Mouse (Mus musculus) lung, postnatal 10 days (tissue): ENCODE measurements around the gene Hoxd8.

ENCODE experiments used
- DNase-seq: peaks from one replicate; pipeline ENCODE4 v3.0.0; 2021

Gene Hoxd8

DNA sequence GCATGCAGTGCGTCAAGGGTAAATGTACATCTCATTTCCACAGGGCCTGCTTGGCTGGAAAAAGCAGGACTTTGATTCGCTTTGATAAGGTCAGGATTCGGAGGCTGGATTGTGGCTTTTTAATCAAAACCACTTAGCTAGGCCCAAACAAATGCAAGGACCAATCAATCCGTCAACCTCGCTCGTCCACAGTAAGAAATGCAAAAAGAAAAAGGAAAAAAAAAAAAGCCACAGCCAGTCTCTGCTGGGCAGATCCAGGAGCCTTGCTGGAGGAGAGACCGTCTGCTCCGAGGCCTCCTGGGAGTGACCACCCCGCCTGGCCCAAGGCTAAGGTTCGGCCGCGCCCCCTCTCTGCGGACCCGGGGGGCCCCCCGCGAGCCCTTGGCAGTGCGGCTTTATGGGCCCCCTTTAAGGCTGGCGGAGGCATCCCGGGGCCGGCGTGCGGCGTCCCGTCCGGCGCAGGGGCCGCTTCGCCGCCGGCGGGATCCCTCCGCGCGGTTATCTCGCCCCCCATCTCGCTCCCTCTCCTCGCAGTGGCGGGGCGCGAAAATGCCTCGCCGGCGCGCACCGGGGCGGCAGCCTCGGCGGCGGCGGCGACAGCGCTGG, at the start of gene Hoxd8:
Gene Hoxd8 (plus strand): TSS at position 223 of the 606 bp plus-strand sequence.
- peak; percentile 35 for DNase-seq

- DNase-seq = no peak
Observed at GRCm38 (mm10) chr2:74654743-74655419, 49.5 kb upstream of the Hoxd8 start.

DNA sequence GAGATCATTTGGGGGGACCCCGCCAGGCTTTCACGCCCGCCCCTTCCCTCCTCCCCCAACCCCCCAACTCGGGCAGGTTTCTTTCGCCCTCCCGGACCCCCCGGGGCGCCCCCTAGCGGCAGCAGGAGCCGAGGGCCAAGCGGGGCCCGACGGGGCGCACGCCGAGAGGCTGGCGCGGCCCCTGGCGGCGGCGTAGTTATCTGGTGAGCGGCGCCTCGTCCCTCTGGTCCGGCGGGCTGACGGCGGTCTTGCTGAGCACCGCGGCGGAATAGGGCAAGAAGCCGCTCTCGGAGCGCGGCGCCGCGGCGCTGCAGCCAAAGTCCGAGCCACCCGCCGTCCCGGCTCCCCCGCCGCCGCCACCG, 49.0 kb upstream of the Hoxd8 start:
- DNase-seq = peak; percentile 34

DNA sequence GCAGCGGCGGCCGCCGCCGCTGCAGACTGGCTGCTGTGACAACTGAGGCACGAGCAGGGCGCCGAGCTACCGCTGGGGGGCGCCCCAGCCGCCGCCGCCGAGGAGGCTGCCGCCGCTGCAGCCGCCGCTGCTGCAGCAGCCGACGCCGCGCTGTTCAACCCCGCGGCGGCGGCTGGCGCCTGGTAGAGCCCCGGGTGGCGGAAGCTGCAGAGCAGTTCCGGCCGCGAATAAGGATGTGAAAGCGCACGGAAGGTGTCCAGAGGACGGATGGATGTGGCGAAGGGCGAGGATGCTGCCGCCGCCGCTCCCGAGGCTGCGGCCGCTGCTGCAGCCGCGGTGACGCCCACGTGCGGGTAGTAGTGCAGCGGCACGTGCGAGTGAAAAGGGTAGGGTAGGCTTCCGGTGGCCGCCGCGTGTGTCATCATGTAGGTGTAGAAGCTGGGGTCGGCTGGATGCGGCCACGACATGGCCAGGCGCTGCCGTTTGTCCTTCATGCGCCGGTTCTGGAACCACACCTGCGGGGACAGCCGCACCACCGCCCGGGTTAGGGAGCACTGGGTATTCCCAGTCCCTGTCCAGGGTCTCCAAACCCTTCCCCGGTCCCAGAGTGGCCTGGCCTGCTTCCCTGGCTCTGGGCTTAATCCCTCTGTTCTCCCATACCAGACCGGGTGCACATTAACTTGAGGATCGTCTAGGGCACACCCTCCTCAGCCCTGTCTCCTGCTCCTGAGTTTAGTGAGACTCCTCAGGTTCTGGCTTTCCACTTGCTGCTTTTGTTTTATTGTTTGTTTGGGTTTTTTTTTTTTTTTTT, 48.4 kb upstream of the Hoxd8 start:
- DNase-seq = no peak

- DNase-seq = no peak
Observed at GRCm38 (mm10) chr2:74656632-74657021, 47.8 kb upstream of the Hoxd8 start.

DNA sequence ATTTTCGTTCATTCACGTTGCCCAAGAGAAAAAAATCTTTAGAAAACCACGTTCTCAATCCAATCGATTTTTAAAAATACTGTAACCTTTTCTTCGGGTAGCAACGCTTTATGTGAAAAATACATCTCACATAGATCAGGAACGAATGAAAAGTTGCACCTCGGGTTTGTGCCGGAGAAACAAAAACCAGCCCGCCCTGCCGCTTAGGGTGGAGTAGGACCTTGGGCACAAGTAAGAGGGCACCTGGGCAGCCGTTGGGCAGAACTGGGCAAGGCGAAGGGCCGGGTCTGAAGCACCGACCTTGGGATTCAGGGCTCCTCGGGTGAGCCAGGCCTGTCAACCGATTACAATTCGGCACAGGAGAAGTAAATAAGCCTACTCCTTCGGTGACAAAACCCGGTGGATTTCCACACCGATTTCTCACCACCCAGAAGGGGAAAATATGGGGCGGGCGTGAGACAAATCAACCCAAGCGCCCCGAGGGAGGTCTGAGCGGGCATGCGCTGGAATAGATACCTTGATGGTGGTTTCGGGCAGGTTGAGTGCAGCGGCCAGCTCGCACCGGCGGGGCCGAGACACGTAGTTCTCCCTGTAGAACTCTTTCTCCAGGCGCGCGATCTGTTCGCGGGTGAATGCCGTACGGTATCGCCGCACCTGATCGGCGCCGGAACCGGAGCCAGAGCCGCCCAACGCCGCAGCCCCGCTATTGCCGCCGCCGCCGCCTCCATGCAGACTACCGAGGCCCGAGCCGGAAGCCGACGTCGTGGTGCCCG, 47.0 kb upstream of the Hoxd8 start:
- DNase-seq = no peak

- DNase-seq = no peak
Observed at GRCm38 (mm10) chr2:74658024-74658666, 46.3 kb upstream of the Hoxd8 start.

DNA sequence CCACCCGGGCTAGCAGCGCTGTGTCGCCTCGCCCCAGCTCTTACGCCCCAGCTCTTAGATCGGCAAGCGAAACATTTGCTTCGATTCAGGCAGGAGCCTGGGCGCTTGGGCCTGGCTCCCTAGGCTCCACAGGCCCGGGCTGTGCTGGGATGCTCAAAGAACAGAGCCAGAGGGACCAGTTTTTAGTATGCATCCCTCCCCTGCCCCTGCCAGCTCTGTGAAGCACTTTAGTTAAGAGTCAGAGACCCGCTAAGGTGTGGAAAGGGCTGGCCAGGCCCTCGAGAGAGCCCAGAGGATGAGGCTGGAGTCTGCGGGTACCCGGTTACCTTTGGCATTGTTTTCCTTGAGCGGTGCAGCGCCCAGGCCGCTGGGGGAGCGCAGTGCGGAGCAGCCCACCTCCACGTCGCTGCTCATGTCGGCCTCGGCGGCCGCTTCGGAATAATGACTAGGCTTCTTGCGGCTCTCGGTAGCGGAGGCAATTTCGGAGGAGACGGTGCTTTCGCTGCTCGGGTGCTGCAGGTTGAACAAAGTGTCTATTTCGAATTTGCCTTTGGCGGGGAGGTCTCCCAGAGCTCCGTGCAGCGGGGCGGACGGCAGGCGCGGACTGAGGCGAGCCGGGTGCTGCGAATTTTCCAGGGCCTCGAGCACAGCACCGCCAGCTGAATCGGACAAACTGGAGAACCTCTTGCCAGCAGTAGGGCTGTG, 45.6 kb upstream of the Hoxd8 start:
- no peak for DNase-seq

- no peak for DNase-seq
Observed at GRCm38 (mm10) chr2:74659507-74660005, 44.9 kb upstream of the Hoxd8 start, which contains the start of gene Evx2. Gene Evx2 (minus strand): TSS chr2:74659557.

GRCm38 (mm10) chr2:74660421-74661375, 43.7 kb upstream of the Hoxd8 start:
- no peak for DNase-seq

GRCm38 (mm10) chr2:74661685-74662084, 42.7 kb upstream of the Hoxd8 start:
- peak; percentile 62 for DNase-seq

GRCm38 (mm10) chr2:74663291-74663925, 41.0 kb upstream of the Hoxd8 start:
- peak; percentile 71 for DNase-seq

GRCm38 (mm10) chr2:74666411-74666810, 38.0 kb upstream of the Hoxd8 start:
- no peak for DNase-seq

DNA sequence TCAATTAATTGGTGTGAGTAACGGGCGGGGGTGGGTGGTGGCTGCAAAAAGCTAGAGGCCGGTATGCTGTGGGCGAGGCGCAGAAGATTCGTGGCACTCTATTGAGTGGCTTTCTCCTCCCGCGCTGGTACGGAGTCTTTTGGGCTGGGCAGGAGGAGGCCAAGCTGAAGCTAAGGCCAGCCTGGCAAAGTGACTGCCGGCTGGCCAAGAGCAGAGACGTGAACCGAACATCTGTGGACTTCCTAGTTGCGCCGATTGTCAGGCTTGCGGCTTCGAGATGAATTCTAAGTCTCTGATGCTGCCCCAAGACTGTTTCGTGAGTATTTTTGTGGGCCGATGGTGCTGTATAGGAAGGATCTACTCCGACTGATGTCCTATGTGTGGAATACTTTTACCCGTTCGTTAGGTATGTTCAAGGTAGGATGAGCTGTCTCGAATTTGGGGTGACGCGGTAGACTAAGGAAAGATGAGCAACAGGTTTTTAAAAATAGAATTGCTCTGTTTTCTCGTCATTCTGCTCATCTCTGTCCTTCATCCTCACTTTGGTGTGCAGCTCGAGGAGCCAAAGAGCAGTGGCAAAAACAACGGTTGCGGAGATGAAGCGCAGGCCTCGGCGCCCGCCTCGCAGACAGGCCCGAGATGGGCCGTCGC, 37.1 kb upstream of the Hoxd8 start:
- no peak for DNase-seq

- no peak for DNase-seq
Observed at GRCm38 (mm10) chr2:74667842-74668357, 36.5 kb upstream of the Hoxd8 start, which contains the start of gene Hoxd13. Gene Hoxd13 (plus strand): TSS chr2:74668310.

- no peak for DNase-seq
Observed at GRCm38 (mm10) chr2:74668370-74669229, 35.8 kb upstream of the Hoxd8 start.

DNA sequence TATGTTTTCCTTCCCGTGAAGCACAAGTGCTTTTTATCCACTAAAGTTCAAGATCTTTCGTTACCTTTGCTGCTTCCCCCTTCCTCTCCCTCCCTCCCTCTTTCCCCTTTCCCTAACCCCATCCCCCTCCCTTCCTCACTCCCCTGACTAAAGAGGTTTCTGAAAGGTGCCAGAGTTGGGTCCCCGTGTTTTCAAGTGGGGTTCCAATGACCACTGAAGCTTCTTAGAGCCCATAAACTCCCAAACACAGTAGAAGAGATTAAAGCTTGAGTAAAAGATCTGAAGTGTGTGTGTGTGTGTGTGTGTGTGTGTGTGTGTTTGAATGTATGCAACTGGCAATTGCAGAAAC, 35.2 kb upstream of the Hoxd8 start:
- DNase-seq = no peak

DNA sequence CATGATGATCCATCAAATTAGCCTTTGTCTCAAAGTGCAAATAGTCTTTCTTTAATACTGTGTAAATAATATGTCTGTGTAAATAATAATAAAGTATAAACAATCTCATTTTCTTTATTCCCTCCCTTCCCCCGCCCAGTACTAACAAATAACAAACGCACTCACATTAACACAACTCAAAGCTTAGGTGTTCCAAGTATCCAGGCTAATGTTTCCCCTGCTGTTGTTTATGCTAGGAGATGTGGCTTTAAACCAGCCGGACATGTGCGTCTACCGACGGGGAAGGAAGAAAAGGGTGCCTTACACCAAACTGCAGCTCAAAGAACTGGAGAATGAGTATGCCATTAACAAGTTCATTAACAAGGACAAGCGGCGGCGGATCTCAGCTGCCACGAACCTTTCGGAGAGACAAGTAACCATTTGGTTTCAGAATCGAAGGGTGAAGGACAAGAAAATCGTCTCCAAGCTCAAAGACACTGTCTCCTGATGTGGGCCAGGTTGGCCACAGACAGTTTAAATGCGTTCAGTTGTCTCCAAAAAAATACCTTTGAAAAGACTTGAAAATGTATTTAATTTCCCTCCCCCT, 34.7 kb upstream of the Hoxd8 start:
- DNase-seq = no peak
